Mouse (Mus musculus): ENCODE results near the gene Ifi27l2b.

DNA sequence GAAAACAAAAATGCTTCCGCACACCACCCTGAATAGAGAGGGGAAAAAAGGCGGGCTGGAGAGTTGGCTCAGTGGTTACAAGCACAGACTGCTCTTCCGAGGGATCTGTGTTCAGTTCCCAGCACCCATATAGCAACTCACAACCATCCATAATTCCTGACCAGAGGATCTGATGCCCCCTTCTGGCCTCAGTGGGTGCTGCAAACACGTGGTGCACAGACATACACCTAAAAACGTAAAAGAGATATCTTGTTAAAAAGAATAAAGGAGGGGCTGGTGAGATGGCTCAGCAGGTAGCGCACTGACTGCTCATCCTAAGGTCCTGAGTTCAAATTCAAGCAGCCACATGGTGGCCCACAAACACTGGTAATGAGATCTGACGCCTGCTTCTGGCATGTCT is 30.3 kb downstream of the Ifi27l2b start:
- TF ChIP-seq POLR2A (IDR thresholded peaks at IDR 0.05; ENCODE audit: borderline replicate concordance, extremely low read depth, low read depth, low read length) (no peak), CTCF (IDR thresholded peaks at IDR 0.05; ENCODE audit: insufficient read depth, low read length) (no peak)

All from lung, adult 2 months (tissue).